9 mouse cellular contexts compared by ENCODE assay signal in the genomic region with DNA sequence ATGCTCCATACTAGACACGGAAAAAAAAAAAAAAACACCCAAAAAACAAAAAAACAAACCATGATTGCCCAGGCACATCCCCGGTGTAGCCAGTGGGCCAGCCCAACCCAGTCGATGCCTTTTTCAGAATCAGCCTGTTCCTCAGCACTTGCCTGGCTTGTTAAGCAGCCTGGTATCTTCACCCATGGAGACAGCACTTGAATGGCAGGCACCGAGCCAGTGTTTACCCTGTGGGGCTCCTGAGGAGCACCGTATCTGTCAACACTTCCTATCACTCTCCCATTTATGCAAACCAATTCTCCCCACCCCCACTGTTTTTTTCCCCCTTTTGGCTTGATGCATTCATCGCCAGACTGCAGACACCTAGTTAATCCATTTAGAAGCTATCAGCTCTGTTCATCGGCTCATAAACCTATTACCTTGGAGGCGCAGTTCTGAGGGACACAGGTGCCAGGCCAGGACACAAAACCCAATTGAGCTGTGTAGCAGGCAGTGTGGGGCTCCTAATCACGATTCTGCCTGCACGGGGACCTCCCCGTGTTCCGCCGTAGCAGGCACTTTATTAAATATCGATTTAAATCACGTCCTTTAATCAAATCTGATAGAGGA.
DNase-seq lines count a peak whose midpoint lies in the region; ATAC-seq and TF ChIP-seq lines count a peak whose summit lies in the region.
"Had no signal": no experiment of that assay in that cellular context is flagged by ENCODE, and none has a peak within 500 bp of the region (broad histone marks: within the 10 kb centered on the region; RNA-seq: fewer than 3 reads in every experiment).

No protein-coding gene starts in this region.

- H3K9me3 ChIP-seq in heart, embryonic 15.5 days (replicated peaks), result no peaks in the 10 kb centered on the region
- H3K9me3 ChIP-seq in intestine, embryonic 16.5 days (ENCODE audit: control insufficient read depth, low read length), result no peaks in the 10 kb centered on the region

- ATAC-seq in heart, embryonic 15.5 days (replicated peaks; ENCODE audit: insufficient number of reproducible peaks, insufficient read depth, low FRiP score, low read depth), result peak; percentile 55
- no peak for ATAC-seq in intestine, embryonic 16.5 days

- H3K9ac ChIP-seq in heart, embryonic 15.5 days, result peak overlapping the region; percentile 28; the same call in 1 of the 2 replicates
- no peak overlapping the region for H3K9ac ChIP-seq in intestine, embryonic 16.5 days (ENCODE audit: low read depth, low read length)

- no peaks in the 10 kb centered on the region for H3K36me3 ChIP-seq in heart, embryonic 15.5 days
- H3K36me3 ChIP-seq in intestine, embryonic 16.5 days (ENCODE audit: control insufficient read depth, insufficient read depth, low read length), result no peaks in the 10 kb centered on the region
- H3K36me3 ChIP-seq: G1E had no signal

- no peak for DNase-seq in heart, adult 9 months (ENCODE audit: low spot score in 2 of 2)
- DNase-seq in R1 (ENCODE audit: low read depth, low spot score), result peak; percentile 26
- DNase-seq in gastrocnemius, adult 8-10 months (ENCODE audit: low spot score in 2 of 2), result no peak
- no peak for DNase-seq in urinary bladder, adult 18-20 months (ENCODE audit: low spot score in 2 of 2)
- DNase-seq in thymus, postnatal 36 days, result no peak

- peak overlapping the region; percentile 85 for H3K4me2 ChIP-seq in heart, embryonic 15.5 days
- peak overlapping the region; percentile 57 for H3K4me2 ChIP-seq in intestine, embryonic 16.5 days (ENCODE audit: low read depth, low read length)

- peaks cover 16% of the 10 kb centered on the region for H3K4me1 ChIP-seq in heart, embryonic 15.5 days (replicated peaks)
- no peaks in the 10 kb centered on the region for H3K4me1 ChIP-seq in cortical plate, adult 2 months (ENCODE audit: control insufficient read depth, insufficient read depth, low read length)
- peaks cover 7% of the 10 kb centered on the region for H3K4me1 ChIP-seq in intestine, embryonic 16.5 days (ENCODE audit: control insufficient read depth, insufficient read depth, low read length)

- H3K4me3 ChIP-seq in heart, embryonic 15.5 days, result peak overlapping the region; percentile 47
- H3K4me3 ChIP-seq in cortical plate, adult 2 months (ENCODE audit: insufficient read depth, low read length), result peak overlapping the region; percentile 4; the same call in 1 of the 2 replicates
- peak overlapping the region; percentile 31; the same call in 1 of the 2 replicates for H3K4me3 ChIP-seq in intestine, embryonic 16.5 days (ENCODE audit: low read length)

- H3K27me3 ChIP-seq in heart, embryonic 15.5 days, result no peaks in the 10 kb centered on the region
- H3K27me3 ChIP-seq in intestine, embryonic 16.5 days (replicated peaks; ENCODE audit: control insufficient read depth, insufficient read depth, low read length), result no peaks in the 10 kb centered on the region

- no peak for TF ChIP-seq POLR2A in cortical plate, adult 2 months (IDR thresholded peaks at IDR 0.05; ENCODE audit: extremely low read depth, insufficient read depth, low read length)

- WGBS in heart, embryonic 15.5 days, result 8% methylated on average over 15 of the region's 15 CpGs
- WGBS in intestine, embryonic 16.5 days, result 21% methylated on average over 15 of the region's 15 CpGs

- TF ChIP-seq CTCF in cortical plate, adult 2 months (IDR thresholded peaks at IDR 0.05; ENCODE audit: extremely low read depth, insufficient read depth, low read length), result no peak

- H3K27ac ChIP-seq in heart, embryonic 15.5 days, result 0 out of 2 replicates have a peak overlapping the region, but pooled peaks have one; percentile 40
- no peak overlapping the region for H3K27ac ChIP-seq in cortical plate, adult 2 months (ENCODE audit: insufficient read depth, low read length)
- H3K27ac ChIP-seq in intestine, embryonic 16.5 days (ENCODE audit: low read length), result no peak overlapping the region
